Mouse (Mus musculus): Measurements from ENCODE around the gene Snx29.

DNA sequence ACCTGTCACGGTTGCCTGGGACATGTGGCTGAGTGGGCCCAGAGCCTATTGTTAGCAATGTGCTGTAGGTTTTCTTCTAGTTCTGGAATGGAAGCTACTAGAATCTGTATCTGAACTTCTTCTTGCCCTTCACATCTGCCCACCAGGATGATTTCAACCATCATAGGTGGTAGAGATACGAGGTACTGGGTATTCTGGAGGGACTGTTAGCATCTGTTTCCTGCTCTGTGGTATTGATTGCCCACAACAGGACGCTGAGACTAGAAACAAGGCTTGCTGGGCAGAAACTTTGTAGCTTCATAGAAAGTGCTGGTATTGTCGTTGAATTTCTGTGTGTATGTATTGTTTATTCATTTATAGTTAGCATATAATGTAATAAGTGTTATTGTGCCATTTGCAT lies 118.9 kb downstream of the Snx29 start:
- TF ChIP-seq EP300 (IDR thresholded peaks at IDR 0.05; ENCODE audit: insufficient read depth, low read depth, low read length) = no peak
- no peak for TF ChIP-seq CTCF (IDR thresholded peaks at IDR 0.05)
- no peak for TF ChIP-seq POLR2A (IDR thresholded peaks at IDR 0.05; ENCODE audit: insufficient read depth, low read depth, low read length)

Measured in heart, adult 2 months (tissue).